Mouse (Mus musculus) lung, postnatal 0 days (tissue): ENCODE measurements around the gene Gm3424. TPM values are rescaled to one million over a fixed set of nuclear protein-coding genes. Genes with fewer than 3 reads are reported as not detected.
"Not testable (repeated sequence)": the region's sequence is repeated elsewhere in the genome, so short reads cannot be mapped to it uniquely, and the experiment has no call there.

Experiments
- ATAC-seq: fragments of 200-750 bp; cut with Nextera tagmentation; 2 replicates; pipeline ENCODE4 v1.8.0; 2017; ENCODE audit warnings: moderate library complexity
- DNase-seq: peaks from one replicate; pipeline ENCODE4 v3.0.0-alpha.2; 2016; ENCODE audit warnings: low spot score
- H3K27ac ChIP-seq: fragments of 300-500 bp; sonication (generic); 2 replicates; pipeline ENCODE4 v1.5.1; 2014; ENCODE audit warnings: antibody characterized with exemption, mild to moderate bottlenecking, low read length, mixed read lengths
- H3K27me3 ChIP-seq: fragments of 300-500 bp; sonication (generic); replicated peaks from 2 replicates; pipeline ENCODE4 v1.6.1; 2014; ENCODE audit warnings: low read length, mixed read lengths; ENCODE audit not compliant: insufficient read depth
- H3K36me3 ChIP-seq: fragments of 300-500 bp; sonication (generic); 2 replicates; pipeline ENCODE4 v1.6.1; 2014; ENCODE audit warnings: low read length, mixed read lengths; ENCODE audit not compliant: insufficient read depth
- H3K4me1 ChIP-seq: fragments of 300-500 bp; sonication (generic); 2 replicates; pipeline ENCODE4 v1.6.1; 2014; ENCODE audit warnings: antibody characterized with exemption, low read depth, low read length, mixed read lengths; ENCODE audit not compliant: insufficient read depth
- H3K4me2 ChIP-seq: fragments of 300-500 bp; sonication (generic); replicated peaks from 2 replicates; pipeline ENCODE4 v1.6.1; 2014; ENCODE audit warnings: low read depth, mild to moderate bottlenecking, low read length, moderate library complexity, mixed read lengths
- H3K4me3 ChIP-seq: fragments of 300-500 bp; sonication (generic); 2 replicates; pipeline ENCODE4 v1.5.1; 2014; ENCODE audit warnings: low read depth, low read length
- H3K9ac ChIP-seq: fragments of 300-500 bp; sonication (generic); replicated peaks from 2 replicates; pipeline ENCODE4 v1.6.1; 2014; ENCODE audit warnings: low read depth, mild to moderate bottlenecking
- H3K9me3 ChIP-seq: fragments of 300-500 bp; sonication (generic); 2 replicates; pipeline ENCODE4 v1.6.1; 2016; ENCODE audit warnings: low read length, mixed read lengths
- CTCF ChIP-seq: IDR thresholded peaks from 2 replicates; pipeline ENCODE4 v1.5.1; 2016; ENCODE audit warnings: antibody characterized with exemption, mild to moderate bottlenecking
- WGBS: fragments of 180-500 bp; shearing (Covaris S2); extraction: QIAGEN DNeasy Blood & Tissue Kit; methylation state at CpG from one replicate; pipeline ENCODE4 v1.1.7; 2014; 5-methylcytosine and 5-hydroxymethylcytosine counted together
- polyA plus RNA-seq: library from polyadenylated mRNA; unstranded; fragments of >200 nt; fragmentation: Nextera tagmentation; extraction: Ambion mirVana; gene quantifications from 2 replicates; pipeline ENCODE4 v1.2.1, GENCODE M21; 2015

The Gm3424 gene
- polyA plus RNA-seq = not detected in 2 replicates

DNA sequence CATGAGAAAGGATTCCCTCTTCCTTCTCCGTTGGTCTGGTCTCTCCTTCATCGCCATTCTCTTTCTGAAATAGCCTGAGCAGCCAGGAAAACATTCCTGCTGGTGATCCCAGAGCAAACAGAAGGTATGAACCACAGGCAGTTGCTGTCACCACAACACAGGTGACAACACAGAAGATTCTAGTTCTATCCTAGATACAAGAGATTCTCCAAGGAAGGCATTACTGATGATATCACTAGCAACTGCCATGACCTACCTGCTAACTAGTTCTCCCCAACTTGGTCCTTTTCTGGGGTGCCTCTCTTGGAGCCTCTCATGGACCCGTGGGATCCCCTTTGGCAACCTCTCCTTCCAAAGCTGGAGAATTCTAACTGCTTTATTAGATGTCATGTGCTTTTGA is at the start of gene Gm3424:
Gene Gm3424 (minus strand): TSS at position 101 of the 400 bp plus-strand sequence.
- H3K9me3 ChIP-seq, H3K4me1 ChIP-seq, H3K4me2 ChIP-seq, H3K4me3 ChIP-seq, DNase-seq, H3K36me3 ChIP-seq, H3K9ac ChIP-seq, H3K27me3 ChIP-seq, H3K27ac ChIP-seq, ATAC-seq: not testable (repeated sequence)
- WGBS = no CpG with 5 or more reads among the region's 3 CpGs

DNA sequence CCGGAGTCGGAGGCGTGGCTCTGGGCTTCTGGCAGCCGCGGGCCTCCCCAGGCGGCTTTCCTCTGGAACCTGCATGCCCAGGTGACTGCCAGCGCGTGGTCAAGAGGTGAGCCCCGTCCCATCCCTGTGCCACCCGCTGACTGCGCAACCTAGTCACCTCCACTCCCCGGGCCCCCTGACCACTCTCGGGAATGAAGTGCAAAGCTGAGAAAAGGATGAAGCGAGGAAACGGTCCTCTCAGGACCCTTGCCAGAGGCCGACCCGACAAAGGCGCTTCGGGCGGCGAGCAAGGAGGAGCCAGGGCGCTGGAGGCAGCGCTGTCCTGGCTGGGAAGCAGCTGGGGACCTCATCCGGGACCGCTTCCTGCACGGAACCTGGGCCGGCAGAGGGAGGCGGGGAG is 49.7 kb upstream of the Gm3424 start:
- Histone ChIP-seq H3K4me2 (peak overlapping the region; percentile 46), H3K4me3 (peak overlapping the region; percentile 17)
- not testable (repeated sequence) for H3K9ac ChIP-seq, H3K27ac ChIP-seq, H3K27me3 ChIP-seq, H3K9me3 ChIP-seq, H3K36me3 ChIP-seq, H3K4me1 ChIP-seq, ATAC-seq
- WGBS = 1% methylated on average over 18 of the region's 28 CpGs
- DNase-seq = peak; percentile 4

DNA sequence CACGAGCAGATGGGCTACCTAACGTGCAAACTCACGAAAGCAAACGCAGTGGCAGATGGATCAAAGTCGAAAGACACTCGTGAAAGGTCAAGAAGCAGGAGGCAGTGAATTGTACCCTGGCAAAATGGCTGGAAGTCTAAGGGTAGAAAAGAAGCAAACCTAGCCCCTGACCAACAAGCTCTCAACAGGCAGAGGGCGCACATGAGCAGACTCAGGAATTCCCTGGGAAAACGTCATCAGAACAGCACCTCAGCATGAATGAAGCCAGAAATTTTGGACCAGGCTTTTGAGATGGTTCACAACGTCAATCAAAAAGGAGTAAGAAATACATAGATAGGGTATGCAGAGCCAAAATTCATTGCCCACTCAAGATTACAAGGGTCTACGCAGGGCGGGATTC is 49.0 kb upstream of the Gm3424 start:
- H3K4me2 ChIP-seq, H3K4me3 ChIP-seq, H3K9ac ChIP-seq, H3K9me3 ChIP-seq, H3K27ac ChIP-seq, H3K36me3 ChIP-seq, H3K4me1 ChIP-seq, H3K27me3 ChIP-seq, ATAC-seq: not testable (repeated sequence)
- WGBS = 10% methylated on average over 5 of the region's 11 CpGs
- DNase-seq = peak; percentile 46
- TF ChIP-seq CTCF = peak; percentile 63

DNA sequence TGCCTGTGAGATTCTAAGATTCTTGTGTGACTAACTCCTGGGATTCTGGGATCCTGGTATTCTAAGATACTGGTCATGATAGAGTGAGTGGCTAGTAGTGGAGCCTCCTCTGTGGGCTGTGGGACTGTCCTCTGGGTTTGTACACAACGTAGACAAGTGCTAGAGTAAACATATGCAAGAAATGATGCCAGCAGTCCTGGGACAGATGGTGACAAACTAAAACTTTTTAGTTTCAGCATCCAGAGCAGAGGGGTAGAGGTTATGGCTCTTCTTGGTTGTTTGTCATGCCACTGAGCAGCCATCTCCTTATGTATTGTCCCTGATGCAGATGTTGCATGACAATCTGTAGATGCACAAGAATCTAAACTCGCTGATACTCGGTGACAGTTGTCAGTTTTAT is 25.8 kb upstream of the Gm3424 start:
- DNase-seq, H3K4me1 ChIP-seq, H3K27me3 ChIP-seq, H3K4me2 ChIP-seq, H3K9me3 ChIP-seq, ATAC-seq, H3K4me3 ChIP-seq, H3K36me3 ChIP-seq, H3K9ac ChIP-seq, H3K27ac ChIP-seq: not testable (repeated sequence)
- 72% methylated on average over 3 of the region's 3 CpGs for WGBS

DNA sequence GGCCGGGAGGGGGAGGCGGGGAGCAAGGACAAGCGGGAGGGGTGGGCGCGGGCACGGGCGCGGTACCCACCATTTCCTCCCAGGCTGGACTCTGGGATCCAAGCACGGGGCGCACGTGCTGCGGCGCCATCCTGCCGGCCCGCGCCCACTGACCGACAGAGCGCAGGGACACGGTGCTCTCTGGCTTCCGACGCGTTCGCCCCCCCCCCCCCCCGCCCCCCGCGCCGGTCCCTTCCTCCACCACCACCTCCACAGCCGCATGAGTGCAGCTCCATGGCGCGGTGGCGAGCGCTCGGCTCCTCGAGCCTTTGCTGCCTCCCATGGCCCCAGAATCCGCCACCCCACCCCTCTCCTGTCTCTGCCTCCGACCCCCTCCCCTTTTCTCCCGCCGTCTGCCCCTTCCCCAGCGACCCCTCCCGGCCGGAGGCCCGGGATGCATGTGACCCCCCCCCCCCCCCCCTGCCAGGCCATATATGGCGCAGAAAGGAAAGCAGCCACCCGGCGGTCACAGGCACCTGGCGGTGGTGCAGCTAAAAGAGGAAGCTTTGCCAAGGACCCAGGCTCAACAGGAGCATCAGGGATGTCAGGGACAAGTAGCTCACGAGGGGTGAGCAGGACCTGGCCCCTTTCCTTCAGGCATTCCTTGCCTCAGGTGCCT is 17.3 kb downstream of the Gm3424 start:
- WGBS = no CpG with 5 or more reads among the region's 47 CpGs
- not testable (repeated sequence) for H3K27ac ChIP-seq, DNase-seq, H3K4me2 ChIP-seq, H3K9me3 ChIP-seq, H3K27me3 ChIP-seq, H3K9ac ChIP-seq, H3K4me1 ChIP-seq, H3K36me3 ChIP-seq, H3K4me3 ChIP-seq
- peak; percentile 62 for ATAC-seq

DNA sequence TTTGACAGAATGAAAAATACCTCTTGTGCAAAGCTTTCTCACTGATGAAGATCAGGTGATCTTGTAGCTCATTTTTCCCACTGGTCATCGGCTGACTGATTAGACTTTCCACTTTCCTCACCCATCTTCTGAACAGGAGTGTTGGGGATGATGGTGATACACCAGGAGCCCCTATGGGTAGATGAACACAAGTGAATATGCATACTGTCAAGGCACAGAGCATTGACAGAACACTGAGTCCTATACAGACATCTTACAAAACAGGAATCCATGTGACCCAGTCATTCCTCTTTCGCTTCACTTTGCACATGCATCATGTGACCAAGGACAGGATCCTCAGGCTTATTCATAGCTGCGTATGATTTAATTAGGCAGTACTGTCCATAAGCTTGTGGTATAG is 22.2 kb downstream of the Gm3424 start, which contains the start of gene Gm3383:
Gene Gm3383 (minus strand): TSS at position 101 of the 400 bp plus-strand sequence.
- H3K27ac ChIP-seq, DNase-seq, H3K4me1 ChIP-seq, H3K4me2 ChIP-seq, H3K36me3 ChIP-seq, H3K9ac ChIP-seq, H3K9me3 ChIP-seq, H3K27me3 ChIP-seq, ATAC-seq, H3K4me3 ChIP-seq: not testable (repeated sequence)
- WGBS = no CpG with 5 or more reads among the region's 3 CpGs

Other genes with a start within 250 kb of the Gm3424 start
- not detected in 2 replicates for gene Gm8265, start 197.3 kb downstream of the Gm3424 start, polyA plus RNA-seq
- not detected in 2 replicates for gene Gm9603, start 142.9 kb downstream of the Gm3424 start, polyA plus RNA-seq
- gene Gm3373, start 88.8 kb downstream of the Gm3424 start, polyA plus RNA-seq = 0.16 TPM in 1 of 2 replicates, not detected in the other
- 0.14 and 0.44 TPM in 2 replicates for gene Gm3383, start 22.3 kb downstream of the Gm3424 start, polyA plus RNA-seq
- gene Gm8237, start 50.1 kb upstream of the Gm3424 start, polyA plus RNA-seq = 0.10 and 0.47 TPM in 2 replicates
- 0.36 and 0.46 TPM in 2 replicates for gene Gm3248, start 131.4 kb upstream of the Gm3424 start, polyA plus RNA-seq
- not detected in 2 replicates for gene Gm3453, start 148.8 kb upstream of the Gm3424 start, polyA plus RNA-seq
- gene Gm6337, start 227.9 kb upstream of the Gm3424 start, polyA plus RNA-seq = not detected in 2 replicates